Mouse (Mus musculus): ENCODE data around the gene Chrne. TPM values are rescaled to one million over a fixed set of nuclear protein-coding genes. Genes with fewer than 3 reads are reported as not detected.

The Chrne gene
- 0.21 TPM in 1 of 2 replicates, not detected in the other for polyA plus RNA-seq (2012; rRNA removed)

GRCm38 (mm10) chr11:70619101-70619500 lies at the start of gene Chrne:
TSS of gene Chrne (minus strand) at chr11:70619216.

GRCm38 (mm10) chr11:70656964-70657363 lies 37.9 kb upstream of the Chrne start, which contains the start of gene Eno3:
TSS of gene Eno3 (plus strand) at chr11:70657202.

GRCm38 (mm10) chr11:70654198-70654922 lies 35.3 kb upstream of the Chrne start, which contains the start of gene Pfn1:
TSS of gene Pfn1 (minus strand) at chr11:70654644.

GRCm38 (mm10) chr11:70646691-70647650 lies 28.0 kb upstream of the Chrne start, which contains the start of the genes Rnf167 and Slc25a11:
TSS of gene Rnf167 (plus strand) at chr11:70647235.
TSS of gene Slc25a11 (minus strand) at chr11:70647479.

GRCm38 (mm10) chr11:70638714-70639278 lies 19.8 kb upstream of the Chrne start, which contains the start of gene Gp1ba:
TSS of gene Gp1ba (plus strand) at chr11:70639122.

GRCm38 (mm10) chr11:70615516-70616093 lies 3.4 kb downstream of the Chrne start, which contains the start of gene 4930544D05Rik:
TSS of gene 4930544D05Rik (plus strand) at chr11:70615848.

Other genes with a start within 250 kb of the Chrne start
- gene Pelp1, start 209.2 kb downstream of the Chrne start, polyA plus RNA-seq (2012; rRNA removed): 13.3 and 14.7 TPM in 2 replicates
- 22.9 and 26.3 TPM in 2 replicates for gene Arrb2, start 186.6 kb downstream of the Chrne start, polyA plus RNA-seq (2012; rRNA removed)
- 18.3 TPM in 2 replicates for gene Med11, start 167.3 kb downstream of the Chrne start, polyA plus RNA-seq (2012; rRNA removed)
- gene Zmynd15, start 159.8 kb downstream of the Chrne start, polyA plus RNA-seq (2012; rRNA removed): 4.1 and 4.6 TPM in 2 replicates
- 21.9 and 24.0 TPM in 2 replicates for gene Cxcl16, start 159.2 kb downstream of the Chrne start, polyA plus RNA-seq (2012; rRNA removed)
- gene Tm4sf5, start 114.0 kb downstream of the Chrne start, polyA plus RNA-seq (2012; rRNA removed): 2.4 and 3.2 TPM in 2 replicates
- gene Vmo1, start 104.6 kb downstream of the Chrne start, polyA plus RNA-seq (2012; rRNA removed): not detected in 2 replicates
- 0.16 TPM in 1 of 2 replicates, not detected in the other for gene Gltpd2, start 100.0 kb downstream of the Chrne start, polyA plus RNA-seq (2012; rRNA removed)
- 192 and 239 TPM in 2 replicates for gene Psmb6, start 93.8 kb downstream of the Chrne start, polyA plus RNA-seq (2012; rRNA removed)
- not detected in 2 replicates for gene Gm40193, start 86.3 kb downstream of the Chrne start, polyA plus RNA-seq (2012; rRNA removed)
- 9.8 and 10.3 TPM in 2 replicates for gene Pld2, start 79.2 kb downstream of the Chrne start, polyA plus RNA-seq (2012; rRNA removed)
- gene Mink1, start 56.3 kb downstream of the Chrne start, polyA plus RNA-seq (2012; rRNA removed): 104 and 119 TPM in 2 replicates
- not detected in 2 replicates for gene 4930544D05Rik, start 3.4 kb downstream of the Chrne start, polyA plus RNA-seq (2012; rRNA removed)
- gene Gp1ba, start 19.9 kb upstream of the Chrne start, polyA plus RNA-seq (2012; rRNA removed): not detected in 2 replicates
- gene Rnf167, start 28.0 kb upstream of the Chrne start, polyA plus RNA-seq (2012; rRNA removed): 81.7 and 112 TPM in 2 replicates
- gene Slc25a11, start 28.3 kb upstream of the Chrne start, polyA plus RNA-seq (2012; rRNA removed): 129 and 132 TPM in 2 replicates
- 2,946 and 3,327 TPM in 2 replicates for gene Pfn1, start 35.4 kb upstream of the Chrne start, polyA plus RNA-seq (2012; rRNA removed)
- 120 and 156 TPM in 2 replicates for gene Eno3, start 38.0 kb upstream of the Chrne start, polyA plus RNA-seq (2012; rRNA removed)
- 17.9 and 21.9 TPM in 2 replicates for gene Spag7, start 50.2 kb upstream of the Chrne start, polyA plus RNA-seq (2012; rRNA removed)
- gene Camta2, start 68.9 kb upstream of the Chrne start, polyA plus RNA-seq (2012; rRNA removed): 64.7 TPM in 2 replicates
- gene Inca1, start 80.9 kb upstream of the Chrne start, polyA plus RNA-seq (2012; rRNA removed): 1.1 TPM in 2 replicates
- 112 and 117 TPM in 2 replicates for gene Kif1c, start 81.3 kb upstream of the Chrne start, polyA plus RNA-seq (2012; rRNA removed)
- gene Zfp3, start 145.0 kb upstream of the Chrne start, polyA plus RNA-seq (2012; rRNA removed): 1.1 and 1.3 TPM in 2 replicates
- 0.63 and 0.94 TPM in 2 replicates for gene Scimp, start 193.4 kb upstream of the Chrne start, polyA plus RNA-seq (2012; rRNA removed)
- 1.8 and 2.0 TPM in 2 replicates for gene Rabep1, start 225.6 kb upstream of the Chrne start, polyA plus RNA-seq (2012; rRNA removed)

Data from colon, adult 2 months (tissue).